Mouse (Mus musculus) embryonic fibroblast, embryonic 13.5 days (primary cell): ENCODE measurements around the gene Nacad. TPM values are rescaled to one million over a fixed set of nuclear protein-coding genes. Genes with fewer than 3 reads are reported as not detected.

ENCODE experiments used
- H3K27ac ChIP-seq: 2 replicates; pipeline ENCODE4 v1.5.1; 2012; ENCODE audit warnings: low read length, control low read depth, inconsistent platforms; ENCODE audit not compliant: insufficient read depth
- H3K4me1 ChIP-seq: 2 replicates; pipeline ENCODE4 v1.6.1; 2011; ENCODE audit warnings: low read length; ENCODE audit not compliant: control insufficient read depth, insufficient read depth
- H3K4me3 ChIP-seq: 2 replicates; pipeline ENCODE4 v1.5.1; 2011; ENCODE audit warnings: mild to moderate bottlenecking, control low read depth, low read length; ENCODE audit not compliant: insufficient read depth
- CTCF ChIP-seq: IDR thresholded peaks from 2 replicates; pipeline ENCODE4 v1.5.1; 2011; ENCODE audit warnings: mild to moderate bottlenecking, control low read depth, low read length, moderate library complexity, borderline replicate concordance; ENCODE audit not compliant: insufficient read depth
- POLR2A ChIP-seq: IDR thresholded peaks from 2 replicates; pipeline ENCODE4 v1.6.1; 2011; ENCODE audit warnings: low read depth, mild to moderate bottlenecking, control low read depth, low read length, moderate library complexity
- polyA plus RNA-seq: library from polyadenylated mRNA; stranded (reverse); fragments of >200 nt; gene quantifications from 2 replicates; pipeline ENCODE4 v1.2.4, GENCODE M21; 2011; ENCODE audit warnings: low read depth; ENCODE audit not compliant: missing spikeins, insufficient read length

Nacad gene
- polyA plus RNA-seq, 1 experiment: 6.7 TPM

GRCm38 (mm10) chr11:6629655-6630054 is 23.8 kb upstream of the Nacad start:
- no peak for TF ChIP-seq CTCF
- no peak for TF ChIP-seq POLR2A
- Histone ChIP-seq H3K27ac (no peak overlapping the region), H3K4me1 (no peaks in the 10 kb centered on the region), H3K4me3 (no peak overlapping the region)

GRCm38 (mm10) chr11:6628568-6628967 is 22.7 kb upstream of the Nacad start:
- Histone ChIP-seq H3K4me1 (peaks cover 3% of the 10 kb centered on the region; the same call in 1 of the 2 replicates), H3K4me3 (no peak overlapping the region), H3K27ac (no peak overlapping the region)
- TF ChIP-seq CTCF (peak; percentile 64; the same call in 1 of the 2 replicates), POLR2A (no peak; the same call in 1 of the 2 replicates)

- TF ChIP-seq POLR2A (peak; percentile 20; the same call in 1 of the 2 replicates), CTCF (no peak)
- no peak overlapping the region for H3K4me3 ChIP-seq
Measured at GRCm38 (mm10) chr11:6627731-6628130, 21.9 kb upstream of the Nacad start.

GRCm38 (mm10) chr11:6626388-6626772 is 20.5 kb upstream of the Nacad start:
- Histone ChIP-seq H3K4me3 (peak overlapping the region; percentile 78), H3K27ac (peak overlapping the region; percentile 70), H3K4me1 (peaks cover 3% of the 10 kb centered on the region; the same call in 1 of the 2 replicates)
- TF ChIP-seq CTCF (no peak), POLR2A (peak; percentile 52; the same call in 1 of the 2 replicates)

More at GRCm38 (mm10) chr11:6627731-6628130, 21.9 kb upstream of the Nacad start:
- no peak overlapping the region for H3K27ac ChIP-seq
- peaks cover 3% of the 10 kb centered on the region; the same call in 1 of the 2 replicates for H3K4me1 ChIP-seq

GRCm38 (mm10) chr11:6625478-6626387 is 19.9 kb upstream of the Nacad start, which contains the start of gene Tbrg4:
Tbrg4 (minus strand) TSS chr11:6626067.
- peak within 1 kb of the TSS; percentile 70 for H3K27ac ChIP-seq
- TF ChIP-seq POLR2A (peak; percentile 97), CTCF (no peak)
- H3K4me3 ChIP-seq: peak within 1 kb of the TSS; percentile 78
- peaks cover 3% of the 10 kb centered on the region; the same call in 1 of the 2 replicates for H3K4me1 ChIP-seq

- TF ChIP-seq CTCF: no peak
- no peak for TF ChIP-seq POLR2A
- no peak overlapping the region for H3K27ac ChIP-seq
- peaks cover 3% of the 10 kb centered on the region; the same call in 1 of the 2 replicates for H3K4me1 ChIP-seq
- H3K4me3 ChIP-seq: peak overlapping the region; percentile 78
Measured at GRCm38 (mm10) chr11:6624619-6625382, 18.9 kb upstream of the Nacad start.

GRCm38 (mm10) chr11:6623704-6624103 is 17.9 kb upstream of the Nacad start:
- TF ChIP-seq CTCF (no peak), POLR2A (no peak)
- peak overlapping the region; percentile 78; the same call in 1 of the 2 replicates for H3K4me3 ChIP-seq

GRCm38 (mm10) chr11:6615250-6616205 is 9.7 kb upstream of the Nacad start:
- no peak for TF ChIP-seq POLR2A
- no peak for TF ChIP-seq CTCF
- no peak overlapping the region for H3K27ac ChIP-seq
- H3K4me3 ChIP-seq: no peak overlapping the region
- no peaks in the 10 kb centered on the region for H3K4me1 ChIP-seq

More at GRCm38 (mm10) chr11:6623704-6624103, 17.9 kb upstream of the Nacad start:
- Histone ChIP-seq H3K27ac (no peak overlapping the region), H3K4me1 (peaks cover 3% of the 10 kb centered on the region; the same call in 1 of the 2 replicates)
